Mouse (Mus musculus) forebrain, embryonic 15.5 days (tissue): ENCODE results near the gene Mtmr3. TPM values are rescaled to one million over a fixed set of nuclear protein-coding genes. Genes with fewer than 3 reads are reported as not detected.

ENCODE experiments used
- ATAC-seq: fragments of 200-750 bp; cut with Nextera tagmentation; replicated peaks from 2 replicates; pipeline ENCODE4 v1.8.0; 2017; ENCODE audit warnings: mild to moderate bottlenecking, moderate TSS enrichment, moderate library complexity
- H3K27ac ChIP-seq: fragments of 300-500 bp; sonication (generic); replicated peaks from 2 replicates; pipeline ENCODE4 v1.5.1; 2015; ENCODE audit warnings: mild to moderate bottlenecking, inconsistent platforms
- H3K27me3 ChIP-seq: fragments of 300-500 bp; sonication (generic); 2 replicates; pipeline ENCODE4 v1.6.1; 2015; ENCODE audit warnings: inconsistent platforms
- H3K36me3 ChIP-seq: fragments of 300-500 bp; sonication (generic); 2 replicates; pipeline ENCODE4 v1.6.1; 2015; ENCODE audit warnings: mild to moderate bottlenecking, inconsistent platforms
- H3K4me1 ChIP-seq: fragments of 300-500 bp; sonication (generic); 2 replicates; pipeline ENCODE4 v1.6.1; 2015; ENCODE audit warnings: inconsistent platforms
- H3K4me2 ChIP-seq: fragments of 300-500 bp; sonication (generic); replicated peaks from 2 replicates; pipeline ENCODE4 v1.6.1; 2015; ENCODE audit warnings: mild to moderate bottlenecking, inconsistent platforms
- H3K4me3 ChIP-seq: fragments of 300-500 bp; sonication (generic); 2 replicates; pipeline ENCODE4 v1.5.1; 2015; ENCODE audit warnings: mild to moderate bottlenecking, inconsistent platforms
- H3K9ac ChIP-seq: fragments of 300-500 bp; sonication (generic); replicated peaks from 2 replicates; pipeline ENCODE4 v1.6.1; 2015; ENCODE audit warnings: mild to moderate bottlenecking, inconsistent platforms
- H3K9me3 ChIP-seq: fragments of 300-500 bp; sonication (generic); 2 replicates; pipeline ENCODE4 v1.6.1; 2016; ENCODE audit warnings: inconsistent platforms
- WGBS: fragments of 180-500 bp; shearing (Covaris S2); methylation state at CpG from one replicate; pipeline ENCODE4 v1.1.7; 2015; ENCODE audit warnings: mixed read lengths; 5-methylcytosine and 5-hydroxymethylcytosine counted together
- polyA plus RNA-seq: library from polyadenylated mRNA; unstranded; fragments of >200 nt; fragmentation: Nextera tagmentation; extraction: Ambion mirVana; gene quantifications from 2 replicates; pipeline ENCODE4 v1.2.1, GENCODE M21; 2015

Gene Mtmr3
- polyA plus RNA-seq, 1 experiment from 2014 or later: 42.0 TPM

DNA sequence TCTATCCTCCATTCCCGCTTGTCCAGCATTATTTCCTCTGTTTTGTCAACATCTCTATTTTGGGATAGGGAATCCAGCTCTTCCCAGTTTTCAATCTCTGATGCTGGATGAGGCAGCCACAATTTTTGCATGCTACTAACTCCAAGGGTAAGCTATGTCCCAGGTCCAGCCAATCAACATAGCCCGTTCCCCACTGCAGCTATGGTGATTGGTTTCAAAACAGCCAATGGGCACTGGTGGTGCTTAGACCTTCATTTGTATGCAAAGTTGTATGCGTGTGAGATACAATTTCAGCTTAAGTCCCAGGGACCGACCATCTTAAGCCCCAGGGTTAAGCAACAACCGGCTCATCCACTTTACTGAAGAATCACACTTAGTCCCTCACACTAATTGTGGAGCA, 28.3 kb upstream of the Mtmr3 start:
- no peaks in the 10 kb centered on the region for H3K36me3 ChIP-seq
- H3K4me2 ChIP-seq: no peak overlapping the region
- no peak overlapping the region for H3K27ac ChIP-seq
- H3K4me1 ChIP-seq: no peaks in the 10 kb centered on the region
- H3K4me3 ChIP-seq: no peak overlapping the region
- no peaks in the 10 kb centered on the region for H3K9me3 ChIP-seq
- H3K27me3 ChIP-seq: no peaks in the 10 kb centered on the region
- no peak for ATAC-seq
- H3K9ac ChIP-seq: no peak overlapping the region
- WGBS: 63% methylated on average over 5 of the region's 5 CpGs

DNA sequence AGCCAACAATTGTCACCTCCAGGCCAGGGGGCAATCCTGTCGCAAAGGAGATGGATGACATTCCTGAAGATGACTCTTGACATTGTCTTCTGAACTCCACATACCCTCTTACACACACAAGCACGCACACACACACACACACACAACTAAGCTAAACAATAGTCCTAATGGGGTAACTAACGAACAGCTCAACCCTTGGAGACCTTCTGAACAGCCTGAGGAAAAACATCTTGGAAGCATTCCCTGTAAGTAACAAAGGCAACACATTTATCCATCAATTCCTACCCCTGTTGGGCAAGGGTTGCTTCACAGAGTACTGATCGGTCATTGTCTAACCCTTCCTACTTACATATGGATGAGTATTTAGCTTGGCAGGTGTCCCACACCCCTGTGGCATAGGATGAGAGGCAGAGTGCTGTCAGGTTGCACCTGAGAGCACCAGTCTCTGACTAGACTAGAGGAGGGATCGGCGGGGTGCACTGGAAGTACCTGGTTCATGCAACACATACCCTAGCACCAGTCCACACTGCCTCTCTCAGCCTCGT, 27.9 kb upstream of the Mtmr3 start:
- no peak overlapping the region for H3K4me3 ChIP-seq
- H3K27ac ChIP-seq: no peak overlapping the region
- H3K9me3 ChIP-seq: no peaks in the 10 kb centered on the region
- no peak for ATAC-seq
- no peak overlapping the region for H3K4me2 ChIP-seq
- H3K9ac ChIP-seq: no peak overlapping the region
- H3K27me3 ChIP-seq: no peaks in the 10 kb centered on the region
- no peaks in the 10 kb centered on the region for H3K36me3 ChIP-seq
- WGBS: 73% methylated on average over 7 of the region's 7 CpGs
- H3K4me1 ChIP-seq: no peaks in the 10 kb centered on the region

DNA sequence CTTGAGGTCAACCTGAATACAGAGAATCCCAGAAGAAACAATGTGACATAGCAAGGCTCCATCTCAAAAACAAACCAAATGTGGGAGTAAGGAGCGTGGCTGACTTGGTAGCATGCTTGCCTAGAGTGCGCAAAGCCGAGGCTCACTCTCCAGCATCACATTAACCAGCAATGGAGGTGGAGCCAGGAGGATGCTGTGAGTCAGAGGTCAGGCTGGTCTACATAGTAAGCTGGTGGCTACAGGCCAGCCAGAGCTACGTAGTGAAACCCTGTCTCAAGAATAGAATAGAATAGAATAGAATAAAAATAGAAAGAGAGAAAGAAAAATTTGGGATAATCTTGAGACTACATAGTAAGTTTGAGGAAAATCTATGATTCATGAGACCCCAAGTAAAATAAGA, 27.2 kb upstream of the Mtmr3 start:
- no peak for ATAC-seq
- no peaks in the 10 kb centered on the region for H3K36me3 ChIP-seq
- H3K4me3 ChIP-seq: no peak overlapping the region
- 79% methylated on average over 4 of the region's 4 CpGs for WGBS
- H3K9ac ChIP-seq: no peak overlapping the region
- H3K4me1 ChIP-seq: no peaks in the 10 kb centered on the region
- H3K9me3 ChIP-seq: no peaks in the 10 kb centered on the region
- H3K27ac ChIP-seq: no peak overlapping the region
- H3K27me3 ChIP-seq: no peaks in the 10 kb centered on the region
- H3K4me2 ChIP-seq: no peak overlapping the region

DNA sequence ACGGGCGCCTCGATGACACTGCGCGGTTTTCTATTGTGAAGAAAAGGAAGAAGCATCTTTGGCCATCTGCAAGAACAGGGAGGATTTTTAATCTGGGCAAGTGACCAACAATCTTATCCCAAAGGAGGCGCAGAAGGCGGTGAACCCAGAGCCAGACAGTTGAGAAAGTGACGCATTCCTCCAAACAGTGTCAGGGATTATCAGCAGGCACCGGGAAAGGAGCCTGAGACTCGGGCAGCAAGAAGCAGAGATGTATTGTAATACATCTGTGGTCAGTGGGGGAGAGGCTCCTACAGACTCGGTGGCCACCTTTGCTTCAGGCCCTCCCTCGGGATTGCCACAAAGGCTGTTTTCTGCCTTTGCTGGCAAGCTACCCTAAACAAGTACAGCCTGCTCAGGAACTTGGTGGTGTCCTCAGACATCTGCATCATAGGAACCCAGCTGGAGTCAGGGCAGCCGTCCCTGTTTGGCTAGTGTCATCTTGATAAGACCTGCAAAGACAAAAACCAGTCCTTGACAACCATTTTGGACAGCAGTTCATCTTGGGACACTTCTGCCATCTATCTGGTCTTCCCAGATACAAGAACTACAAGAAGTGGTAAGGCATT, 25.9 kb upstream of the Mtmr3 start:
- Histone ChIP-seq H3K4me3 (no peak overlapping the region), H3K27me3 (no peaks in the 10 kb centered on the region), H3K9ac (no peak overlapping the region), H3K4me1 (no peaks in the 10 kb centered on the region), H3K4me2 (no peak overlapping the region), H3K27ac (no peak overlapping the region), H3K9me3 (no peaks in the 10 kb centered on the region), H3K36me3 (no peaks in the 10 kb centered on the region)
- WGBS: 61% methylated on average over 13 of the region's 13 CpGs
- no peak for ATAC-seq

- no peaks in the 10 kb centered on the region for H3K36me3 ChIP-seq
- no peak within 1 kb of the TSS for H3K27ac ChIP-seq
- H3K4me1 ChIP-seq: no peaks in the 10 kb centered on the region
- H3K4me2 ChIP-seq: no peak within 1 kb of the TSS
- no peaks in the 10 kb centered on the region for H3K9me3 ChIP-seq
- no peaks in the 10 kb centered on the region for H3K27me3 ChIP-seq
- H3K4me3 ChIP-seq: no peak within 1 kb of the TSS
- 87% methylated on average over 16 of the region's 16 CpGs for WGBS
- no peak within 1 kb of the TSS for H3K9ac ChIP-seq
- ATAC-seq: no peak
These were observed 25.4 kb upstream of the Mtmr3 start, which contains the start of gene Gm11032 for GRCm38 (mm10) chr11:4620017-4620485. Gene Gm11032 (plus strand): TSS chr11:4620067.

DNA sequence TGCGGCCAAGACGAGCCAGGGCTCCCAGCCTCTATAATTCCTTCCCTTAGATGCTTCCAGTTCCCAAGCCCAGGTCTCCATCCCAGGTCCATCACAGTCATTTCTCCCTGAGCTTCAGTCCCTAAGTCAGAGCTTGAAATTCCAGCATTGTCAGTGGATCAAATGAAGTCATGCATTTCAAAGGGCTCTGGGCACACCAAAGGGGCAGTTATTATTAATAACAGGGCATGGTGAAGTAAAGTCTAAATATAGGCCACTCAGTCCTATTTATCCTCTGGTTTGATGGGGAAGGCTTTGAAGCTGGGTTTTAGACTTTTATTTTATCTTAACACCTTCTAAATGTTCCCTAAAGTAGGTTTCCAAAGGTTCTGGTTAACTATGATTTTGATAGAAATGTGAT, 17.2 kb upstream of the Mtmr3 start:
- no peak for ATAC-seq
- H3K27ac ChIP-seq: no peak overlapping the region
- WGBS: 74% methylated on average over 2 of the region's 2 CpGs
- no peaks in the 10 kb centered on the region for H3K27me3 ChIP-seq
- H3K4me3 ChIP-seq: no peak overlapping the region
- H3K9me3 ChIP-seq: no peaks in the 10 kb centered on the region
- no peaks in the 10 kb centered on the region for H3K36me3 ChIP-seq
- H3K9ac ChIP-seq: no peak overlapping the region
- no peaks in the 10 kb centered on the region for H3K4me1 ChIP-seq
- H3K4me2 ChIP-seq: no peak overlapping the region

DNA sequence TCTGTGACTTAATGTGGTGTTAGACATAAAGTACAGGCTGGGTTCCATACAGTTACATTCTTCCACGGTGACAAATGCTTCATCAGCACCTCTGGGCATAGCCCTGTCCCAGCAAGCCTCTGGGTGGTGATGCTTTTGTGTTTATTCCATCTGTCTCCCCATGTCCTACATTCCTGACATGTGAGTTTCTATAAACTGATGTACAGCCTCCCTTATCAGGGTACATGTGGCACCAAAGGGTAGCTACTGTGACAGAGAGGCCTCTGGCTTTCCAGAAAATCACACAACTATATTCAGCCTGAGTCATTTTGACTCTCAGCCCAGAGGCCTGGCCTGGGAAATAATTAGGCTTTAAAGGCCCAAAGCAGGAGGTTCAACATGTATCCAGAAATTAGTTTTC, 11.9 kb upstream of the Mtmr3 start:
- no peak for ATAC-seq
- no peaks in the 10 kb centered on the region for H3K36me3 ChIP-seq
- 86% methylated on average over 1 of the region's 1 CpGs for WGBS
- H3K9ac ChIP-seq: no peak overlapping the region
- H3K4me2 ChIP-seq: no peak overlapping the region
- no peak overlapping the region for H3K27ac ChIP-seq
- peaks cover 9% of the 10 kb centered on the region for H3K4me1 ChIP-seq
- no peaks in the 10 kb centered on the region for H3K27me3 ChIP-seq
- no peaks in the 10 kb centered on the region for H3K9me3 ChIP-seq
- no peak overlapping the region for H3K4me3 ChIP-seq

DNA sequence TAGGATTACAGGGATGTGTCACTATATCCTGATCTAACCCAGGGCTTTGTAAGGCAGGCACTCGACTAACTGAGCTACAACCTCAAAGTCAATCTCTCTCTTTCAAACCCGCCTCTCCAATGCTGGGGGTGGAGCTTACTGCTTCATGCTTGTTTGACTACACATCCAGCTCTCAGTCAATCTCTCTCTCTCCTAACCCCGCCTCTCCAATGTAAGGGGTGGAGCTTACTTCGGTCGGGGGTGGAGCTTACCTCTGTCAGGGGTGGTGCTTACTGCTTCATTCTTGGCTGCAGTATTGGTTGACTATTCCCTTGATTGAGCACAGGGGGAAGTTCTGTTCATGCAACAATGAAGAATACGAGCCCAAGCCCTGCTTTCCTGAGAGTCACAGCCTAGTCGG, 10.8 kb upstream of the Mtmr3 start:
- 65% methylated on average over 7 of the region's 7 CpGs for WGBS
- H3K4me1 ChIP-seq: peaks cover 9% of the 10 kb centered on the region
- no peak overlapping the region for H3K27ac ChIP-seq
- no peak overlapping the region for H3K9ac ChIP-seq
- H3K4me3 ChIP-seq: no peak overlapping the region
- no peak for ATAC-seq
- no peaks in the 10 kb centered on the region for H3K27me3 ChIP-seq
- H3K36me3 ChIP-seq: no peaks in the 10 kb centered on the region
- no peak overlapping the region for H3K4me2 ChIP-seq
- no peaks in the 10 kb centered on the region for H3K9me3 ChIP-seq

DNA sequence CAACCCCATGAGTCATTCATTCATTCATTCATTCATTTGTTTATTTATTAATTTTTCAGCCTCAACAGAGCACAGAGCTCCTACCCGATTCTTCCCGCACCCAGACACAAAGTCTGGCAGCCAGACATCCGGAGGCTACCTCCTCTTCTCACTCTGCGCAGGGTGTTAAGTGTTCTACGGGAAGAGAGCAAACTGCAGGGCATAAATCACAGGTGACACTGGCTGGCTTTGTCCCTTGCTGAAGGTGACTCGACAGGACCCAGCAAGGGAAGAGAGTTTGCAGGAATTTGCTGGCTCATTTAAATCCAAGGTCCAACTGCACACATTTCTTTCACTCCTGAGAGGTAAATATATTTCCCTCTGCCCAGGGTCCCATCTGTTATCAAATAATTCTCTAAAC, 9.8 kb upstream of the Mtmr3 start:
- no peaks in the 10 kb centered on the region for H3K27me3 ChIP-seq
- H3K9me3 ChIP-seq: no peaks in the 10 kb centered on the region
- no peak overlapping the region for H3K4me3 ChIP-seq
- H3K27ac ChIP-seq: no peak overlapping the region
- no peak overlapping the region for H3K4me2 ChIP-seq
- no peak for ATAC-seq
- H3K36me3 ChIP-seq: no peaks in the 10 kb centered on the region
- no peak overlapping the region for H3K9ac ChIP-seq
- peaks cover 9% of the 10 kb centered on the region for H3K4me1 ChIP-seq
- 77% methylated on average over 6 of the region's 6 CpGs for WGBS

DNA sequence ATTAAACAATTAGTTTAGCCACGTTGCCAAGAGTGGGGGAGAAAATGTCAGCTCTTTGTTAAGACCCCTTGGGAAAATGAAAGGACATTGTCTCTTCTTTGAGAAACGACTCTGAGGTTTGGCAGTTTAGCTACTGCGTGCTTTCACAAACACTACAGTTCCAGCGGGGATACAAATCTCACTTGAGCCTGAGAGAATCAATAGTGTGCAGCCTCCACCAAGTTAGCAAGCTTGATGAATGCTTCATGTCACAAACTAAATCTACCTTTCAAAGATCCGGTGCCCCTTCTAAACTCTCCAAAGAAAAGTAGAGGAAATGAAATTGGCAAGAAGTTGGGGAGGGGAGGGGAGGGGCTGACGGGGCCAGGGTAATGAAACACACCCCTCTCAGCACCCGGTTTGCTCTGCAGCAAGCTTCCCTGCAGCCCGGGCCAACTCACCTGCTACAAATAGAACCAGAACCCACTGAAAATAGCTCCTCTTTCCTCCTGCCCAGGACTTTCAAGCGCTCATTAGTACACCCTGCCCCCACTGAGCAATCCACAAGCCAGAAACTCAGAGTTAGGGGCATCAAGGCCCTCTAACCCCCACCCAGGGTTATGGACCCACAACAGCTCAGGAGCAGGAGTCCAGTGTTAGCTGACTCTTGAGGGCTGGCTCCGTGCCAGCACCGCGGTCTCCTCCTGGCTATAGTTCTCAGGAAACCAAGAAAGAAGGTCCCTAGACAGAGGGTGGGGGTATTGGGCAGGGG, 8.2 kb upstream of the Mtmr3 start:
- peaks cover 9% of the 10 kb centered on the region for H3K4me1 ChIP-seq
- H3K4me2 ChIP-seq: no peak overlapping the region
- H3K27ac ChIP-seq: 0 out of 2 replicates have a peak overlapping the region, but pooled peaks have one; percentile 21
- no peaks in the 10 kb centered on the region for H3K9me3 ChIP-seq
- no peak overlapping the region for H3K9ac ChIP-seq
- ATAC-seq: peak; percentile 61; the same call in 1 of the 2 replicates
- 9% methylated on average over 12 of the region's 12 CpGs for WGBS
- no peaks in the 10 kb centered on the region for H3K27me3 ChIP-seq
- H3K36me3 ChIP-seq: no peaks in the 10 kb centered on the region
- no peak overlapping the region for H3K4me3 ChIP-seq

GRCm38 (mm10) chr11:4601890-4602289, 7.2 kb upstream of the Mtmr3 start:
- H3K4me1 ChIP-seq: peaks cover 9% of the 10 kb centered on the region
- H3K27me3 ChIP-seq: no peaks in the 10 kb centered on the region
- H3K27ac ChIP-seq: no peak overlapping the region
- no peak overlapping the region for H3K4me2 ChIP-seq
- H3K36me3 ChIP-seq: no peaks in the 10 kb centered on the region
- ATAC-seq: no peak
- H3K4me3 ChIP-seq: no peak overlapping the region
- 79% methylated on average over 5 of the region's 5 CpGs for WGBS
- no peak overlapping the region for H3K9ac ChIP-seq
- no peaks in the 10 kb centered on the region for H3K9me3 ChIP-seq

GRCm38 (mm10) chr11:4599916-4600315, 5.3 kb upstream of the Mtmr3 start:
- no peaks in the 10 kb centered on the region for H3K27me3 ChIP-seq
- H3K4me2 ChIP-seq: no peak overlapping the region
- 97% methylated on average over 3 of the region's 3 CpGs for WGBS
- H3K36me3 ChIP-seq: no peaks in the 10 kb centered on the region
- H3K9ac ChIP-seq: no peak overlapping the region
- H3K9me3 ChIP-seq: no peaks in the 10 kb centered on the region
- no peak for ATAC-seq
- no peak overlapping the region for H3K4me3 ChIP-seq
- no peak overlapping the region for H3K27ac ChIP-seq
- H3K4me1 ChIP-seq: peaks cover 9% of the 10 kb centered on the region
